Mouse (Mus musculus): ENCODE data around the gene Etfdh. TPM values are rescaled to one million over a fixed set of nuclear protein-coding genes. Genes with fewer than 3 reads are reported as not detected.
A peak's percentile ranks its signal among the peaks of the same experiment; 100 is the strongest.
"Not testable (repeated sequence)": the region's sequence is repeated elsewhere in the genome, so short reads cannot be mapped to it uniquely, and the experiment has no call there.

The Etfdh gene
- total RNA-seq, 1 experiment from 2014 or later, result 42.9 TPM

- ATAC-seq (ENCODE audit: extremely low read depth, insufficient number of reproducible peaks, low FRiP score, poor library complexity, severe bottlenecking), result no peak
Observed at GRCm38 (mm10) chr3:79579891-79580575, 49.3 kb downstream of the Etfdh start.

DNA sequence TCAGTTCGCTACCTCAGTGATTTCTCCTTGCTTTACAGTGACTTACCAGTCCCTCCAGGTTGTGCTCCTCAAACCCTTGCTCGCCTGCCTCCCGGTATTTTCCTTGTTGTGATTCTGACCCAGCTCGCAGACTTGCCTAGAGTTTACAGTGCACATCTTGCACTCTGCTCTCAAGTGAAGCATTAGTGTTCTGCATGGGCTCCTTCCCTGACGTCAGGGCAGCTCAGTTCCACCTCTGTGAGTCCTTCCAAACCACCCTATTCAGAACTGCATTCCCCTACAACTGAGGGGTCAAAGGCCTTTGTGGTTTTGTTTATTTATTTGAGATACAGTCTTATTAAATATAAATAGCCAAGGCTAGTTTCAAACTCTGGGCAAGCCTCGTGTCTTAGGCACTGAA lies 51.1 kb downstream of the Etfdh start:
- ATAC-seq (ENCODE audit: extremely low read depth, insufficient number of reproducible peaks, low FRiP score, poor library complexity, severe bottlenecking), result no peak

DNA sequence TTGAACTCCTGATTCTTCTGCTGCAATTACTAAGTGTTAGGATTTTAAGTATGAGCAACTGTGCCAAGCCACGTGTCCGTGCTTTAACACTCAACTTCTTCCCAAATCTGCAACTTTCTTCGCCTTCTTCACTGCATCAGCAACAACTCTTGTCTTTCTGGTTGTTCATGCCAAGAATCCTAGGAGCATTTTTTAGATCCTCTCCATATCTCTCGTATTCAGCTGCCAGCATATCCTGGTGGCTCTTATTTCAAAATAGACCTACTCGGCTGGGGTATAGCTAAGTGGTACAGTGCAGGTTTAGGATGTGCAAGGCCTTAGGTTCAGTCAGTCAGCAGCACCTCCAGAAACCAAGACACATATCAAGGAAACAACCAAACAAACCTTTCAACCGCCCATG lies 51.7 kb downstream of the Etfdh start:
- no peak for ATAC-seq (ENCODE audit: extremely low read depth, insufficient number of reproducible peaks, low FRiP score, poor library complexity, severe bottlenecking)

- ATAC-seq (ENCODE audit: extremely low read depth, insufficient number of reproducible peaks, low FRiP score, poor library complexity, severe bottlenecking), result no peak
Observed at GRCm38 (mm10) chr3:79576865-79577264, 52.4 kb downstream of the Etfdh start.

GRCm38 (mm10) chr3:79576468-79576816 lies 52.9 kb downstream of the Etfdh start:
- ATAC-seq (ENCODE audit: extremely low read depth, insufficient number of reproducible peaks, low FRiP score, poor library complexity, severe bottlenecking), result no peak

DNA sequence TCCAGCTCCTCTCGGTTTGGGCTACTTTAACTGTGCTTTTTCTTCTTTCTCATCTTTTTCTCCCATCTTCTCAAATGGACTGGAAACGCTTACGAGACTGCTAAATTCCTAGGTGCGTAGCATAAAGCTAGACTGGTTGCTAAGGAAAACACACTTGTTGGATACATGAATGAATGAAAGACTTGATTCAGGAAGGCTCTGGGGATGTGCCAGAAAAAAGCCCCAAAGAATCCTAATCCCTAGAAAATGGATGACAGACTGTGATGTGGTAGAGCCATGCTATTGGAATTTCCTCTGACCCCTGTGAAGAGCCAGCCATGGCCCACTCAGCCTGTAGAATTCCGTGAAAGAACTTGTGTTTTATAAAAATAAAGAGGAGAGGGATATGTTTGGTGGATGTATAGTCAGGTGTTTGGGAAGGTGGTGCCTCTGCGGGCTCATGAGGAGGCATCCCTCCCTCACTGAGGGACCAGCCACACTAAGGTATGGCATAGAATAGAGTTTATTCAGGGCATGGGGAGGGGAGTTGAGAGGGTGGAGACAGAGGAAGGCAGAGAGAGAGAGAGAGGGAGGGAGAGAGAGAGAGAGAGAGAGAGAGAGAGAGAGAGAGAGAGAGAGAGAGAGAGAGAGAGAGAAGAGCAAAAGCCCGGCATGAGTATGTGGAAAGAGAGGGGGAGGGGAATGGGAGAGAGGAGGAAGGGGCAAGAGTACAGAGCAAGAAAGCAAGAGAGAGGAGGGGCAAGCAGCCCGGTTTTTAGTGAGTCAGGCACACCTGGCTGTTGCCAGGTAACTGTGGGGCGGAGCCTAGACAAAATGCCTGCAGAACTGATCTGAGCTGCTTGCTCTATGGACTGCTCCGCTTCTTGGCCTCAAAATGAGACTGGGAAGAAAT lies 53.5 kb downstream of the Etfdh start:
- no peak for ATAC-seq (ENCODE audit: extremely low read depth, insufficient number of reproducible peaks, low FRiP score, poor library complexity, severe bottlenecking)

DNA sequence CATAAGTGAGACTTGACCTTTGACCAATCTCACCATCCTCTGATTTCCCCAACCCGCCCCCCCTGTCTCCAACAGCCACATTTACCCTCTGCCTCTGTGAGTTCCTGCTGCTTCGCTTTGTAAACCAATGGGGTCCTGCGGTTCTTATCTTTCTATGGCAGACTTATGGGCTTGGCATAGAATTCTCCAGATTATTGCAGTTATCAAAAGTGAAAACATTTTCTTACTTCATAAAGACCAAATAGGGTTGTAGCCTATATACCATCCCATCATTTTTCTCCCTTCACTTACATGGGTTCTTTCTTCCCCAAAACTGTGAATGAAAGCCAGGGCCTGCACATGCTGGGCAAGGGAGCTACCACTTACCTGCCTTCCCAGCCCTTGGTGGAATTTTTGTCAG lies 55.0 kb downstream of the Etfdh start:
- ATAC-seq (ENCODE audit: extremely low read depth, insufficient number of reproducible peaks, low FRiP score, poor library complexity, severe bottlenecking), result no peak

GRCm38 (mm10) chr3:79573376-79573775 lies 55.9 kb downstream of the Etfdh start:
- not testable (repeated sequence) for ATAC-seq (ENCODE audit: extremely low read depth, insufficient number of reproducible peaks, low FRiP score, poor library complexity, severe bottlenecking)

GRCm38 (mm10) chr3:79572399-79572798 lies 56.9 kb downstream of the Etfdh start:
- no peak for ATAC-seq (ENCODE audit: extremely low read depth, insufficient number of reproducible peaks, low FRiP score, poor library complexity, severe bottlenecking)

- no peak for ATAC-seq (ENCODE audit: extremely low read depth, insufficient number of reproducible peaks, low FRiP score, poor library complexity, severe bottlenecking)
Observed at GRCm38 (mm10) chr3:79569351-79569681, 60.0 kb downstream of the Etfdh start.

DNA sequence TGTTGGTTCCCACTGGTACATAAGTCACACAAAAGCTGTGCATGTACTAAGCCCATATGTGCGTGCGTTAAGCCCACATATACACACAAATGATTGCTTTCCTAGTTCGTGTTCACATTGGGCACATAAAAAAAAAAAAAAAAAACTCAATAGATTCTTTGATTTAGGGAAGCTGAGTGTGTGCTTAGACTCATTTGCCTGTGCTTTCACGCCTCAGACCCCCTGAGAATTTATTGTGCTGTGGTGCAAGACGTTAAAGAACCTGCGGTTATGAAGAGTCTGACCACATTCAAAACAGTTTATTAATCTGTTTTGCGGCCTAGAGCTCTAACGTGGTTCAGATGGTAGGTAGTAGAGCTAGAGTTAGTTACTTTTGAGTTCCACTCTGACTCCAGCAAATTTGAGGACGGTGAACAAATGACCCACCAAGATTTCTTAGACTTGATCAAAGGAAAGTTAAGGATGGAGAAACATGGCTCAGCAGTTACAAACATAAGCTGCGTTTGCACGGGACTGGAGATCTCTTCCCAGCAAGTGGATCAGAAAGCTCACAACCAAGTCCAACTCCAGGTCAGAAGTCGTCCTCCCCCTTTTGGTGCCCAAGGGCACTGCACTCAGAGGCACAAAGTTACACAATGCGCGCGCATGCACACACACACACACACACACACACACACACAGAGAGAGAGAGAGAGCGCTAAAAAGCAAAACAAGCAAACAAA lies 60.5 kb downstream of the Etfdh start:
- peak; percentile 85 for ATAC-seq (ENCODE audit: extremely low read depth, insufficient number of reproducible peaks, low FRiP score, poor library complexity, severe bottlenecking)

DNA sequence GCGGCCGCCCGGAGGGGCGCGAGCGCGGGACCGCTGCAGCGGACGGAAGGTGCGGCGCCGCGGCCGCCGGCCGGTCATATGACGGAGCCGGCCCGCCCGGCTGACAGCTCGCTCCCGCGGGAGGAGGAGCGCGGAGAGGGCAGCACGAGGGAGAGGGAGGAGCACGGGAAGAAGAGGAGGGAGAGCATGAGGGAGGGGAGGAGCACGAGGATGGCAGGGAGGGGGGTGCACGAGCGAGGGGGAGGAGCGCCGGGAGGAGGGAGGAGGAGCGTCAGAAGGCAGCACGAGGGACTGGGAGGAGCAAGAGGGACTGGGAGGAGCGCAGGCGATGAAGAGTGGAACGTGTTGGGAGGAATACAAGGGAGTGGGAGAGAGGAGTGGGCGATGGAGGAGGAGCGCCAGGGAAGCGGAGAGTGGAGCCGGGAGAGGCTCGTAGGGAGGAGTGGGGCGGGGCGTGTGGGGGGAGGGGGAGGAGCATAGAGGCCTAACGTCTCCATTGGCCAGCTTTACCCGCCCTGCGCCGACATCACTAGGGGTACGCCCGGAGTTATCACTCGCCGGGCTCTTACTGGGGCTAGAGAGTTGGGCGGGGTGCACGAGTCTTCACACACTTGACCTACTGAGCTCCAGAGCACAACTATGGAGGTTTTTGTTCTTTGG lies 61.5 kb downstream of the Etfdh start, which contains the start of gene Fnip2:
TSS of gene Fnip2 (minus strand) at position 94 of the 660 bp plus-strand sequence.
- peak; percentile 59 for ATAC-seq (ENCODE audit: extremely low read depth, insufficient number of reproducible peaks, low FRiP score, poor library complexity, severe bottlenecking)

- no peak for ATAC-seq (ENCODE audit: extremely low read depth, insufficient number of reproducible peaks, low FRiP score, poor library complexity, severe bottlenecking)
Observed at GRCm38 (mm10) chr3:79566716-79567691, 62.3 kb downstream of the Etfdh start.

DNA sequence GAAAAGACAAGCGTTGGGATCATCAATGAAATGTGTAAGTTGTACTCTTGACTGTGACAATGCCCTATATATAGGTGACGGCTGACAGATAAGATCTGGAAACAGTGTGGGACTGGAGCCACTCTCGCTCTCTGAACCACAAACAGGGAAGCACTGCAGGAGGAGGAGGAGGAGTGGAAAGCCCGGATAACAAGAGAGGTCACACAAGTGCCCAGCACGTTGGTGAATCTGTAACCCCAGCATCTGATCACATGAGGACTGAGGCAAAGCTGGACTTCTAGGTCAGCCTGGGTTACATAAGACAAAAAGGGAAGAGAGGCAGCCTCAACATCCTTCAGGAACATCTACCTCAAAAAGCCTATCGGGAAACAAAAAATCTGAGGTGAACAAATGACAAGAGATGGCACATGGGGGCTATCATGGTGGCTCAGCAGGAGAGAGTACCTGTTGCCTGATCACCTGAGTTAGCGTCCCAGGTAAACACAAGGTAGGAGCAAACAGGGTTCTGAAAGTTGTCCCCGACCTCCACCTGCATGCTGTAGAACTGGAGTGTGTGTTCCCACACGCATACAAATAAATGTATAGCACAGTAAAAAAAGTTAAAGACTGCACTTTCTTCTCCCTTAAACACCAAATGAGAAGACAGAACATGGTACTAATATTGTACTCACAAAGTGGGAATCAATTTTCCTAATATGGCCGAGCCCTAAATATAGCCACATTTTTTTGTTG lies 64.3 kb downstream of the Etfdh start:
- ATAC-seq (ENCODE audit: extremely low read depth, insufficient number of reproducible peaks, low FRiP score, poor library complexity, severe bottlenecking), result no peak

- ATAC-seq (ENCODE audit: extremely low read depth, insufficient number of reproducible peaks, low FRiP score, poor library complexity, severe bottlenecking), result no peak
Observed at GRCm38 (mm10) chr3:79563511-79563910, 65.8 kb downstream of the Etfdh start.

DNA sequence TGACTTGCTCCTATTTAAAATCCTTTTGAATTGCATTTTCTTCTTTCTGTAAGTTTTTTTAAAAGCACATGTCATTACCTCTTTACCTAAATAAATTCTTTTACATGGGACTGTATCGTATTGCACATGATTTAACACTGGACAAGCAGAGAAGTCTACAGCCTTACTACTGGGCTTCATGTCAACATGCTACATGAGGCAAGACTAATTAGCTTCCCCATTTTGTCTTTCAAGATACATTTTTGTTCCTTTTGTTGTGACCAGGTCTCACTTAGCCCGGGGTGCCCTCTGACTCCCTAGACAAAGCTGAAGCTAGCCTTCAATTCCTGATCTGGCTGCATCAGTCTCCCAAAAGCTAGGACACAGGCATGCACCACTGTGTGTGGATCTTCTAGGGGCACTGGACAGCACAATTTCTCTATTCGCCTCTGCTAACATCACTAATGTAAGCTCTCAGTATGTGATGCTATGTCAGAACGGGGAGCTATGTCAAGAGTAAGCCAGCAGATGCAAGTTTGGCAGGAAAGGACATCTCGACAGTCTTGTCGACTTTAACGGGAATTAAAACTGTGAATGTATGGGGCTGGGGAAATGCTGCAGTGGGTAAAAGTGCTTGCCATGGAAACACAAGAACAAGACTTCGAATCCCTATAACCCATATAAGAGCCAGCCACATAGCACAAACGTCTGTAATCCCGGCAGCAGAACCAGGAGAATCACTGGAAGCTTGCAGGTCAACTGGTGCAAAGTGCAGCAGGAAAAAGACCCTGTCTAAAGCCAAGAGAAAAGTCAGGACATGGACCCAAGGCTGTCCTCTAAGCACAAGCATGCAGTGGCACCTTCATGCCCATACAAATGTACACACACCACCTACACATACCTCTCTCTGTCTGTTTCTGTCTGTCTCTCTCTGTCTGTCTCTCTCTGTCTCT lies 67.2 kb downstream of the Etfdh start:
- 0 out of 2 replicates have a peak, but pooled peaks have one; percentile 33 for ATAC-seq (ENCODE audit: extremely low read depth, insufficient number of reproducible peaks, low FRiP score, poor library complexity, severe bottlenecking)

All from neutrophil, adult 5-6 weeks (primary cell).